9 mouse cellular contexts compared by ENCODE assay signal in the genomic region with DNA sequence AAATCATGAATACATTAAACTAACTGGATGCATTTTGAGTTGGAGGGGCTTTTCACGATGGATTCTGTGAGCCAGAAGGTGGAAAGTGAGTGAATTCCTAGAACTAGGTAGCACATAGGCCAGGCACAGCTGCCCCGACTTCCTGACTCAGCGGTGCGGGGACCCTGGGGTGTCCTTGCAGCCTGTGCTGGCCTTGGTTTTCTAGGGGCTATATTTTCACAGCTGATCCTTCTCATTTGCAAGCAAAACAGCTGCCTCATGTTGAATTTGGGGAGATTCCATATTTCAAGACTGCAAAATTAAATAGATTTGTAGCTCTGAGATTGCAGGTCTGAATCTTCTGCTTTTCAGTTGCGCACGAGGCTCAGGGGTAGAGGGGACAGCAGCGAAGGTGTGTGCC.
A peak's percentile ranks its signal among the peaks of the same experiment; 100 is the strongest.
DNase-seq lines count a peak whose midpoint lies in the region; ATAC-seq and TF ChIP-seq lines count a peak whose summit lies in the region.
"Had no signal": no experiment of that assay in that cellular context is flagged by ENCODE, and none has a peak within 500 bp of the region (broad histone marks: within the 10 kb centered on the region; RNA-seq: fewer than 3 reads in every experiment).

No protein-coding gene starts in this region.

- H3K27ac ChIP-seq in CH12.LX (ENCODE audit: insufficient read depth, low read depth) = peak overlapping the region; percentile 66
- H3K27ac ChIP-seq in embryonic facial prominence, embryonic 13.5 days = peak overlapping the region; percentile 88

- no peaks in the 10 kb centered on the region for H3K36me3 ChIP-seq in CH12.LX (replicated peaks in 1 of 2; ENCODE audit: control insufficient read depth in 1 of 2, insufficient read depth in 1 of 2, low read length in 1 of 2)
- H3K36me3 ChIP-seq in embryonic facial prominence, embryonic 13.5 days = no peaks in the 10 kb centered on the region
- H3K36me3 ChIP-seq: midbrain, embryonic 10.5 days had no signal

- 60% methylated on average over 7 of the region's 7 CpGs for WGBS in embryonic facial prominence, embryonic 13.5 days

- TF ChIP-seq CTCF in CH12.LX (conservative IDR thresholded peaks at IDR 0.05 in 1 of 2, IDR thresholded peaks at IDR 0.05 in 1 of 2; ENCODE audit: low read depth in 2 of 2, low read length in 2 of 2) = no peak

- no peak for TF ChIP-seq POLR2A in CH12.LX (IDR thresholded peaks at IDR 0.05; ENCODE audit: low read depth, low read length)

- H3K27me3 ChIP-seq in CH12.LX (replicated peaks) = no peaks in the 10 kb centered on the region
- H3K27me3 ChIP-seq in embryonic facial prominence, embryonic 13.5 days = no peaks in the 10 kb centered on the region
- H3K27me3 ChIP-seq: Patski had no signal

- dilution Hi-C loops in CH12.LX (cut with MboI; ENCODE audit: extremely low pct_ligation_motif_present, extremely low pct_unique_long_range_greater_than_20kb, low sequenced_read_pairs) = no loop called here

- no peak for ATAC-seq in embryonic facial prominence, embryonic 13.5 days (ENCODE audit: insufficient number of reproducible peaks, insufficient read depth, low FRiP score, low TSS enrichment, low read depth)
- ATAC-seq in monocyte, adult 5-6 weeks (replicated peaks; ENCODE audit: insufficient number of reproducible peaks, low FRiP score, low TSS enrichment, poor library complexity, severe bottlenecking) = no peak
- ATAC-seq: Patski had no signal

- peak overlapping the region in 1 of 3 experiments; percentile 3 for H3K4me3 ChIP-seq in CH12.LX (replicated peaks in 1 of 3; ENCODE audit: low read depth in 2 of 3, low read length in 2 of 3, poor library complexity in 1 of 3)
- H3K4me3 ChIP-seq in embryonic facial prominence, embryonic 13.5 days = no peak overlapping the region
- H3K4me3 ChIP-seq: midbrain, embryonic 10.5 days had no signal

- peak; percentile 8 to 21 for DNase-seq in heart, adult 18-20 months
- DNase-seq in heart, postnatal 4 days = no peak
- peak; percentile 20 for DNase-seq in kidney, postnatal 10 days
- no peak for DNase-seq in kidney, adult 8-10 months
- DNase-seq in CH12.LX (ENCODE audit: extremely low read depth) = no peak

- no peak overlapping the region for H3K9ac ChIP-seq in CH12.LX (ENCODE audit: insufficient read depth, low read depth)
- no peak overlapping the region for H3K9ac ChIP-seq in embryonic facial prominence, embryonic 13.5 days

- H3K79me2 ChIP-seq in CH12.LX (replicated peaks; ENCODE audit: control insufficient read depth, extremely low read depth, insufficient read depth, poor library complexity, severe bottlenecking) = no peaks in the 10 kb centered on the region

- TF ChIP-seq EP300 in CH12.LX (IDR thresholded peaks at IDR 0.05; ENCODE audit: low read length) = no peak

- H3K4me1 ChIP-seq in CH12.LX (ENCODE audit: control insufficient read depth in 1 of 2, insufficient read depth in 2 of 2) = peaks cover 33 to 94% of the 10 kb centered on the region in 2 experiments
- H3K4me1 ChIP-seq in embryonic facial prominence, embryonic 13.5 days = peaks cover 60% of the 10 kb centered on the region

- peaks cover 2% of the 10 kb centered on the region for H3K9me3 ChIP-seq in CH12.LX (replicated peaks; ENCODE audit: low read length)
- no peaks in the 10 kb centered on the region for H3K9me3 ChIP-seq in embryonic facial prominence, embryonic 13.5 days
- H3K9me3 ChIP-seq: midbrain, embryonic 10.5 days had no signal

- no peak for TF ChIP-seq RAD21 in CH12.LX (IDR thresholded peaks at IDR 0.05; ENCODE audit: low read depth, low read length)

- in situ Hi-C loops in CH12.LX (cut with MboI; ENCODE audit: low pct_ligation_motif_present, low pct_unique_long_range_greater_than_20kb, low sequenced_read_pairs) = no loop called here

- no peak overlapping the region for H3K4me2 ChIP-seq in CH12.LX (ENCODE audit: insufficient read depth, low read depth, poor library complexity, severe bottlenecking)
- H3K4me2 ChIP-seq in embryonic facial prominence, embryonic 13.5 days = no peak overlapping the region

TF ChIP-seq in CH12.LX, 34 proteins besides CTCF, POLR2A, EP300 and RAD21:
- TF ChIP-seq ZKSCAN1 (IDR thresholded peaks at IDR 0.05; ENCODE audit: borderline replicate concordance, low read depth, low read length) (no peak), MEF2A (IDR thresholded peaks at IDR 0.05; ENCODE audit: borderline replicate concordance, low read depth, low read length) (no peak), MXI1 (IDR thresholded peaks at IDR 0.05; ENCODE audit: low read depth, low read length) (no peak), TCF12 (IDR thresholded peaks at IDR 0.05; ENCODE audit: low read depth, low read length) (no peak), RCOR1 (conservative IDR thresholded peaks at IDR 0.05; ENCODE audit: low read depth, low read length) (no peak)

Comparison
In these comparisons a context has a peak if more than half of its experiments do, and no peak if none do; other contexts are left out.
1. DNase-seq: peak in heart, adult 18-20 months (2 of 2) and kidney, postnatal 10 days (single experiment); none in heart, postnatal 4 days (single experiment), kidney, adult 8-10 months (0 of 2) and CH12.LX (single experiment).